Mouse (Mus musculus): Measurements from ENCODE around the gene Zswim8.

GRCm38 (mm10) chr14:20757370-20757907, 50.1 kb downstream of the Zswim8 start:
- TF ChIP-seq CTCF (IDR thresholded peaks at IDR 0.05; ENCODE audit: low read depth) (no peak), EP300 (IDR thresholded peaks at IDR 0.05; ENCODE audit: low read depth) (no peak)

All from liver, postnatal 0 days (tissue).